Mouse (Mus musculus) retina, postnatal 7 days (tissue): ENCODE data around the gene Gm10382.
A peak's percentile ranks its signal among the peaks of the same experiment; 100 is the strongest.
"Not testable (repeated sequence)": the region's sequence is repeated elsewhere in the genome, so short reads cannot be mapped to it uniquely, and the experiment has no call there.

Experiments used
- DNase-seq: peaks from one replicate; pipeline ENCODE4 v3.0.0-alpha.2; 2012; ENCODE audit warnings: low read depth, low spot score

Gm10382 gene

GRCm38 (mm10) chr5:125370950-125371693 lies 18.0 kb upstream of the Gm10382 start:
- no peak for DNase-seq

GRCm38 (mm10) chr5:125372027-125372426 lies 17.1 kb upstream of the Gm10382 start:
- no peak for DNase-seq

GRCm38 (mm10) chr5:125375871-125376270 lies 13.3 kb upstream of the Gm10382 start:
- no peak for DNase-seq

DNA sequence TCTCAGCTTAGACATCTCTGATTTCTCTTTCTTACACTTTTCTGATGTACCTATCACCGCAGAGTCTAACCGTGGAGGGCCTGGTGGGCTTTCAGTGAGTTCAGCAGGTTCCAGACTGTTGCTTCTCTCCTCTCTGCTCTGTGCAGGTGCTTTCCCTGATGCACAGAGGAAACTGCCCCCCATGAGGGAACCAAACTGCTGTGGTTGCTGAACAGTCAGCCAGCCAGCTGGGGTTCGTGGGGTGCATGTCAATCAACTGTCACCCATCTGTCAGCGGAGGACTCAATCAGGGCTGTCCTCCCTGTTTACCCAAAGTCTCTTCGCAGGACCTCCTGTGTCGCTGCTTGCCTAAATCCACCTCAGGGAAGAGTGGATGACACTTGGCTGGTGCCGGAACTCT lies 11.9 kb upstream of the Gm10382 start:
- no peak for DNase-seq

GRCm38 (mm10) chr5:125378919-125379318 lies 10.2 kb upstream of the Gm10382 start:
- DNase-seq = no peak

- no peak for DNase-seq
These were observed 7.0 kb upstream of the Gm10382 start for GRCm38 (mm10) chr5:125381954-125382672.

DNA sequence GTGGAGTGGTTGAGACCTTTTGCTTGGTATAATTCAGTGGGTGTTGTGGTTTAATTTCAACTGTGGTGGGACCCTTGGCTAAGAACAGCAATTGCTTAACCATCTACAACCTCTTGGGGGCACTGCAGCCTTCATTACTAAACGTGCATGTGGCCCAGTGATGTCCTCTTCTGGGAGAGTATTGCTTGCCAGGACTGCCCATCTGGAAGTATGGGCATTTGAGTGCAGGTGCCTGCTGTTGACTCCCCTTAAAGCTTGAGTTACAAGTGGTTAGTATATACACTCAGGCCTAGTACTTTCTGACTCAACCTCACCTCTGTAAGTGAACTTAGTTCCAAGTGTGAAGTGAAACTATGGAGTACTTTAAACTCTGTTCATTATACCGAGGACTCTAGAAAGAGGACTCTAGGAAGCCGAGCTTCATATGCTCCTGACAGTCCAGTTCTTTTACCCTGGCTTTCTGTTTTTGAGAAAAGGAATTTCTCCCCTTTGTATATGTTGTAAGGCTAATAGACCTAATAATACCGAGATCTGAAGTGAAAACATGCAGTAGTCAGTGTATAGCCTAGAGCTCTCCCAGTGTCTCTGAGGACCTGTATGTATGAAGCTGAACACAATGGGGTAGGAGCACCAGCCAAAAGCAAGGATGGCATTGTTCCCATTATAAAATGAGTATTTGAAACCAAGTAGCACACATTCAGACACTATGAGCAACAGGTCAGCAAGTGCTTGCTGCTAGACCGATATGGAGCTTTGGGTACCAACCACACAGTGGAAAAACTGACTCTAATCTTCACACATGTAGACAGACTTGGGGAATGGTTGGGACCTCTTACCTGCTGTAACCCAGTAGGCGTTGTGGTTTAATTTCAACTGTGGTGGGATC lies 6.2 kb upstream of the Gm10382 start:
- peak; percentile 56 for DNase-seq

- no peak for DNase-seq
These were observed 5.3 kb upstream of the Gm10382 start for GRCm38 (mm10) chr5:125383637-125384420.

DNA sequence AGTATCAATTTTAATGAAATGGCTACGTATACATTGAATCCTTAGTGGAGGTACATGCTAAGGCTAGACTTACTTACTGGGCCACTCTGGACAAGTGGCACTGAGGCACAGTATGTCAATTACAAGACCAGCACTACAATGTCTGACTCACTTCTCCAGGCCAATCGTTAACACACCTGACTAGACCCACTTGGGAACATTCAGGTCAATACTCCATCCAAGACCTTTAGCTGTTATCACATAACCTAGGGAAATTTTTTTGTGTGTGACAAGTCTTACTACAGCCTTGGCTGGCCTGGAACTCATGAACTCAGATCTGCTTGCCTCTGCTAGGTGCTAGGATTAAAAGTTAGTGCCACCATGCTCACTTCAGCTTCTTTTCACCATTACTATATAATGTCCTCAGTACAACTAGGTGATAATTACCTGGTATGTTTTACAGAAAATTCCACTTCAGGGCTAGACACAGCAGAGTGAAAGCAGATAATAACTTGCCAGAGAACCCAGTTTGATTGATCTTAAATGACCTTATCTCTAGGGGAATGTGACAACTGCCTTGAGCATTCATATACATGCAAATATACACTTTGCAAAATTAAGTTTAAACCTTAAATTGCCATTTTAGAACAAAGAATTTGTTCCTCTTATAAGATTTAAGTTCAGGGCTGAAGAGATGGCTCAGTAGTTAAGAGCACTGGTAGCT lies 4.5 kb upstream of the Gm10382 start:
- no peak for DNase-seq

GRCm38 (mm10) chr5:125385215-125385940 lies 3.7 kb upstream of the Gm10382 start:
- no peak for DNase-seq

DNA sequence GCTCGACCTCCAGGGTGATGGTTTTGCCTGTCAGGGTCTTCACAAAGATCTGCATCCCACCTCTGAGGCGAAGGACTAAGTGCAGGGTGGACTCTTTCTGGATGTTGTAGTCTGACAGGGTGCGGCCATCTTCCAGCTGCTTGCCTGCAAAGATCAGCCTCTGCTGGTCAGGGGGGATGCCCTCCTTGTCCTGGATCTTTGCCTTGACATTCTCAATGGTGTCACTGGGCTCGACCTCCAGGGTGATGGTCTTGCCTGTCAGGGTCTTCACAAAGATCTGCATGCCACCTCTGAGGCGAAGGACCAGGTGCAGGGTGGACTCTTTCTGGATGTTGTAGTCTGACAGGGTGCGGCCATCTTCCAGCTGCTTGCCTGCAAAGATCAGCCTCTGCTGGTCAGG lies 1.8 kb upstream of the Gm10382 start:
- DNase-seq = not testable (repeated sequence)

GRCm38 (mm10) chr5:125388358-125389092 lies 597 bp upstream of the Gm10382 start:
- DNase-seq = no peak

DNA sequence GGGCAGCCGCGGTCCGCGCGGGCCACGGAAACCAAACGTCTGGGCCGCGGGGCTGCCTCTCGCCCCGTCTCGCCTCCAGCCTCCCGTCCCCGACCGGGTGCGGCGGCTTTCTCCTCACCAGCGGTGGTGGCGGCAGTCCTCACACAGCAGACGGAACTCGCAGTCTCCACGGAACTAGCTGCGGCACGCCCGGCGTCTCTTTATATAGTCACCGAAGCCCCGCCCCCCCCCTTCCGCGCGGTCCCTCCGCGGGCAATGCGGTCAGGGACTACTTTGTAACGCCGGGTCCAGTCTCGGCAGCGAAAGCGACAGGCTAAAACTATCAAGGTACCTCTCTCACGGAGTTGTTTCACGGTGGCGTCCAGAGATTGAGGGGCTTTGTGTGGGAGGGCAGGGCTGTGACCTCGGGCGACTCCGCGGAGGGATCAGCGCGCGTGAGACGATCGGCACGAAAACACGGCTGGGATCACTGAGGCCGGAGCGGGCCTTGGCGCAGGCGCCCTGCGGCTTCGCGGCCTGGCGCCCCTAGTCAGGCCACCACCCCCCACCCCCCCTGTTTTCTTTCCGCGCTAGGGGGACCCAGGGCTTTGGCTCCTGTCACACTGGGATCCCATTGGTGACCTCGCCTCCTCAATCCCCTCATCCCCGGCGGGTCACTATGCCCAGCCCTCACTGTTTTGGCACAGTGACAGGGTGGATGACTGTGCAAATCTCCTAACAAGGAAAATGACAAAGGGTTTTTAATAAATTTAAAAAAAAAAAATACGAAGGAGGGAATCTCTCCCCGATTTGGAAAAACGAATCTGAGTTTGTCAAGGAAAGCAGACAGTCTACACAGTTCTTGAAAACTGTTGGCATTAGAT lies 688 bp downstream of the Gm10382 start, which contains the start of gene Ubc:
TSS of gene Ubc (minus strand) at position 624 of the 863 bp plus-strand sequence.
- peak; percentile 87 for DNase-seq

- DNase-seq = no peak
These were observed 1.9 kb downstream of the Gm10382 start for GRCm38 (mm10) chr5:125390906-125391477.

- DNase-seq = no peak
These were observed 2.5 kb downstream of the Gm10382 start for GRCm38 (mm10) chr5:125391609-125392008.

DNA sequence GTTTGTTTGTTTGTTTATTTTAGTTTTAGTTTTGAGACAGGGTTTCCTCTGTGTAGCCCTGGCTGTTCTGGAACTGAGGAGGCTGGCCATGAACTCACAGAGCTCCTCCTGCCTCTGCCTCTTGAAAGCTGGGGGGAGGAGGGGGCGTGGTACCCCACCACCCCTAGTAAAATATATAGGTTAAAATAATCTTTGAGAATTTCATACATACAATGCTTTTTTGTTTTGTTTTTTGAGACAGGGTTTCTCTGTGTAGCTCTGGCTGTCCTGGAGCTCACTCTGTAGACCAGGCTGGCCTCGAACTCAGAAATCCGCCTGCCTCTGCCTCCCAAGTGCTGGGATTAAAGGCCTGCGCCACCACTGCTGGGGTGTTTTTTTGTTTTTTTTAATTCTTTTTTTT lies 3.1 kb downstream of the Gm10382 start:
- DNase-seq = not testable (repeated sequence)

DNA sequence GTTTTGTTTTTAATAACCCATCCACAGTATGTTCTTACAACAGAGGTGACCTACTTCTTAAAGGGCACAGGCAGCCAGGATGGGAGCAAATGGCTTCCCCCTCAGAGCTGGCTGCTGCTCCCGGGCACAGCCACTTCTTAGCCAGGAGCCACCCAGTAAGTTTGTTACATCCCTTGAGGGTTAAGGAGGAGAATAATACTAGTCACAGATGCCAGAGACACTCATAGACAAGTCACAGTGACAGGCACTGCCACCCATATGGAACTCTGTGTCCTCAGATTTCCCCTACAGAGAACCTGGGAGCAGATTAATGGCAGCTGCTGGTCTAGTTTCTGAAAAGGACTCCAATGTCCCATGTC lies 3.5 kb downstream of the Gm10382 start:
- DNase-seq = no peak
